Mouse (Mus musculus) ES-Bruce4 (cell line): ENCODE measurements at regions not wholly inside any gene's neighbourhood (a gene's known extent, or its start where the extent isn't known, plus 50 kb on each side); places are given as distances from the start of the nearest gene placed in this dataset.

Source experiments
- H3K27ac ChIP-seq: 2 replicates; pipeline ENCODE4 v1.5.1; 2012; ENCODE audit warnings: low read length, inconsistent platforms; ENCODE audit not compliant: insufficient read depth
- H3K27me3 ChIP-seq: 2 replicates; pipeline ENCODE4 v1.6.1; 2012; ENCODE audit warnings: mild to moderate bottlenecking, low read length, inconsistent platforms; ENCODE audit not compliant: control insufficient read depth, poor library complexity, insufficient read depth, severe bottlenecking
- H3K36me3 ChIP-seq: 2 replicates; pipeline ENCODE4 v1.6.1; 2012; ENCODE audit warnings: inconsistent platforms, mild to moderate bottlenecking, low read length, moderate library complexity; ENCODE audit not compliant: control insufficient read depth, poor library complexity, insufficient read depth, severe bottlenecking
- H3K4me1 ChIP-seq: one replicate; pipeline ENCODE4 v1.8.1; 2011; ENCODE audit warnings: low read length; ENCODE audit not compliant: control insufficient read depth, insufficient read depth
- H3K4me3 ChIP-seq: 2 replicates; pipeline ENCODE4 v1.5.1; 2011; ENCODE audit warnings: low read depth, mild to moderate bottlenecking, low read length
- H3K9ac ChIP-seq: 2 replicates; pipeline ENCODE4 v1.6.1; 2012; ENCODE audit warnings: low read depth, mild to moderate bottlenecking, inconsistent platforms; ENCODE audit not compliant: poor library complexity, severe bottlenecking
- H3K9me3 ChIP-seq: replicated peaks from 2 replicates; pipeline ENCODE4 v1.6.1; 2012; ENCODE audit warnings: mild to moderate bottlenecking, low read length, inconsistent platforms; ENCODE audit not compliant: control insufficient read depth, poor library complexity, insufficient read depth, severe bottlenecking
- CTCF ChIP-seq: IDR thresholded peaks from one replicate; pipeline ENCODE4 v1.8.1; 2011; ENCODE audit warnings: low read depth, low read length
- EP300 ChIP-seq: IDR thresholded peaks from 2 replicates; pipeline ENCODE4 v1.6.1; 2011; ENCODE audit warnings: low read depth, low read length; ENCODE audit not compliant: insufficient read depth
- POLR2A ChIP-seq: IDR thresholded peaks from one replicate; pipeline ENCODE4 v1.8.1; 2011; ENCODE audit warnings: low read length; ENCODE audit not compliant: insufficient read depth

- no peak for TF ChIP-seq EP300
- no peak for TF ChIP-seq CTCF
- TF ChIP-seq POLR2A: no peak
- Histone ChIP-seq H3K9ac (no peak overlapping the region), H3K36me3 (no peaks in the 10 kb centered on the region), H3K27me3 (no peaks in the 10 kb centered on the region), H3K9me3 (no peaks in the 10 kb centered on the region), H3K27ac (no peak overlapping the region), H3K4me1 (no peaks in the 10 kb centered on the region), H3K4me3 (no peak overlapping the region)
These were observed 55.1 kb upstream of the Eps8l3 start for GRCm38 (mm10) chr3:107821952-107822351.

GRCm38 (mm10) chr3:107819622-107820021 is 57.4 kb upstream of the Eps8l3 start:
- TF ChIP-seq CTCF: no peak
- no peak for TF ChIP-seq EP300
- no peak for TF ChIP-seq POLR2A
- Histone ChIP-seq H3K4me1 (no peaks in the 10 kb centered on the region), H3K27ac (no peak overlapping the region), H3K36me3 (no peaks in the 10 kb centered on the region), H3K4me3 (no peak overlapping the region), H3K27me3 (no peaks in the 10 kb centered on the region), H3K9me3 (no peaks in the 10 kb centered on the region), H3K9ac (no peak overlapping the region)

DNA sequence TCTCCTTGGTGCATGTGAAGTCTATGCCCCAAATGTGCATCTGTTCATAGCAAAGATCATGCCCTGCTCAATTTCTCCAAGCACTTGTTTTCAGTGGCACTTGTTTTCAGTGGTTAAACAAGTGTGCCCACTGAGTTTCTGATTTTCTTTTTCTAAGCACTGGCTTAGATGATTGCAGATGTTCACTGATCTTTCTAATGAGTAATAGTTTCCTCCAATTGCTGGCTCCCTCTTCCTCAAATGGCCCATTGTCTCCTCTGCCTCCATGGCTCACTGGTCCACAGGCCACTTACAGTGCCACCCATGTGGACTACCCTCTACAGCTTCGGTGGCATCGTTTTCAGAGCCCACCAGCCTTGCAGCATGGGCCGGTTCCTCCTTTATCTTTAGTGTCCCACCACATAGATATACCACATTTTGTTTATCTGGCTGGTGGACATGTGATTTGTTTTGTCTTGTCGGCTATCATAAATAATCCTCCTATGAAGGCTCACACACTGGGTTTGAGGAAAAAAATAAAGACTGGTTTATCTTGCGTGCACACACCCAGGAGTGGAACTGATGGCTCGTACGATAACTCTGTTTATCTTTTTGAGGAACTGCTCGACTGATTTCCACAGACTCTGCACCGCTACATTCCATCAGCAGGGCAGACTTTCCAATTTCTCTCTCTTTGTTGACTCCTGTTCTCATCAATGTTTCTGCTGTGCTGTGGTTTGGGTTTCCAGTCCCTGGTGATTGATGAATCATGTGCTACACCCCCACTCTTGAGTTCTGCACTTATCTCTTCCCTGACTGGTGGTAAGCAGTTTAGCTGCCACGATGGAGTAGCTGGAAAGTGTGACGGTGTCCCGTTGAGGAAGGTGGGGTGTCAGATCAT is 58.2 kb upstream of the Eps8l3 start:
- H3K4me3 ChIP-seq: no peak overlapping the region
- H3K27me3 ChIP-seq: no peaks in the 10 kb centered on the region
- no peaks in the 10 kb centered on the region for H3K9me3 ChIP-seq
- no peak overlapping the region for H3K9ac ChIP-seq
- no peak overlapping the region for H3K27ac ChIP-seq
- TF ChIP-seq CTCF: no peak
- TF ChIP-seq POLR2A: no peak
- no peak for TF ChIP-seq EP300
- no peaks in the 10 kb centered on the region for H3K4me1 ChIP-seq
- H3K36me3 ChIP-seq: no peaks in the 10 kb centered on the region

DNA sequence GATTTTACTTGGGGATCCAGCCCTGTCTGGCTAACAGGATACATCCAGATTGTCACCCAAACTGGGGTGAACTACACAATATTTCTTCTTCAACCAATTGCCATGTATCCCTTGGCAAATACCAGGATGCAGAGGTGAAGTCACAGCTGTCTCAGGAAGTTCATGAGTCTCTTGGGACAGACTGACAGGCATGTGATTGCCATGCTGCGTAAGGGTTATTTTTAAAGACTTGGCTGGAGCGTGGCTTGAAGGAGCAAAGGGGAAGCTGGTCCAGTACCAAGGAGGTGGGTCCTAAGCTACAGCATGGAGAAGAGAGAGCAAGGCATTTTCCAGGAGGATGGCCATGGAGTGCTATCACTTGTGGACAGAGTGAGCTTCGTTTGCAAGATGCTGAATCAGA is 55.8 kb upstream of the Csf1 start:
- Histone ChIP-seq H3K4me3 (no peak overlapping the region), H3K4me1 (no peaks in the 10 kb centered on the region), H3K9ac (no peak overlapping the region), H3K27ac (no peak overlapping the region), H3K36me3 (no peaks in the 10 kb centered on the region), H3K9me3 (no peaks in the 10 kb centered on the region), H3K27me3 (no peaks in the 10 kb centered on the region)
- TF ChIP-seq EP300 (no peak), CTCF (no peak), POLR2A (no peak)

DNA sequence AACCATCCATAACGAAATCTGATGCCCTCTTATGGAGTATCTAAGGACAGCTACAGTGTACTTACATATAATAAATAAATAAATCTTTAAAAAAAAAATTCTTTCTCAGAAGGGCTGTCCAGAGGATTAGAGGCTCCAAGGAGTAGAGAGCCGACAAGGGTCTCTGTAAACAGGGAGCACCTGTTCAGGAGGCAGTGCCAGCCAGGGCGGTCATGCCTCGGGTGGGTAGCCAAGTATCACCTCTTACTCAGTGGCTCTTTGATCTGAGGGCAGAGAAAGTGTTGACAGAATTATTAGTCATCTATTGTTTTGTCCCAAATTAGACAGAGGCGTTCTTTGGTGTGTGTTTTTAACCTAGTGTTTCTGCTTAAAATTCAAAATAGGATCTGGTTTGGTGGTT is 54.0 kb upstream of the Csf1 start:
- Histone ChIP-seq H3K27me3 (no peaks in the 10 kb centered on the region), H3K36me3 (no peaks in the 10 kb centered on the region), H3K27ac (no peak overlapping the region), H3K4me1 (no peaks in the 10 kb centered on the region), H3K4me3 (no peak overlapping the region), H3K9ac (no peak overlapping the region), H3K9me3 (no peaks in the 10 kb centered on the region)
- TF ChIP-seq CTCF (no peak), EP300 (no peak), POLR2A (no peak)

- no peaks in the 10 kb centered on the region for H3K27me3 ChIP-seq
- H3K9me3 ChIP-seq: no peaks in the 10 kb centered on the region
- H3K4me3 ChIP-seq: no peak overlapping the region
- H3K27ac ChIP-seq: no peak overlapping the region
- no peak overlapping the region for H3K9ac ChIP-seq
- H3K36me3 ChIP-seq: no peaks in the 10 kb centered on the region
- TF ChIP-seq POLR2A: no peak
- no peak for TF ChIP-seq CTCF
- no peak for TF ChIP-seq EP300
- H3K4me1 ChIP-seq: no peaks in the 10 kb centered on the region
These were observed 52.6 kb upstream of the Csf1 start for GRCm38 (mm10) chr3:107812885-107813284.
